Mouse (Mus musculus) MN1 (cell line): Measurements from ENCODE around the gene Trhr2.

Experiments used
- DNase-seq: peaks from one replicate; pipeline ENCODE4 v3.0.0-alpha.2; 2016; ENCODE audit warnings: low spot score

The Trhr2 gene

GRCm38 (mm10) chr8:122307836-122308235, 52.7 kb downstream of the Trhr2 start:
- no peak for DNase-seq
